Mouse (Mus musculus) C2C12 (cell line): ENCODE measurements around the gene Dhrs7b.

Experiments used
- CEBPB ChIP-seq: IDR thresholded peaks from one replicate; pipeline ENCODE4 v1.6.1; 2011; ENCODE audit warnings: low read depth, mild to moderate bottlenecking, control low read depth, moderate library complexity
- CTCF ChIP-seq: IDR thresholded peaks from one replicate; pipeline ENCODE4 v1.5.1; 2011; ENCODE audit not compliant: control insufficient read depth, insufficient read depth, insufficient read length
- MAX ChIP-seq: IDR thresholded peaks from one replicate; pipeline ENCODE4 v1.6.1; 2011; ENCODE audit warnings: mild to moderate bottlenecking, control low read depth
- MYOD1 ChIP-seq: IDR thresholded peaks from one replicate; pipeline ENCODE4 v1.6.1; 2011; ENCODE audit warnings: low read depth; ENCODE audit not compliant: control insufficient read depth, insufficient read length
- MYOG ChIP-seq: IDR thresholded peaks from one replicate; pipeline ENCODE4 v1.6.1; 2011; ENCODE audit not compliant: control insufficient read depth, insufficient read length; ENCODE audit errors: extremely low read depth
- USF1 ChIP-seq: IDR thresholded peaks from one replicate; pipeline ENCODE4 v1.6.1; 2011; ENCODE audit warnings: low read depth, mild to moderate bottlenecking, control low read depth, moderate library complexity

GRCm38 (mm10) chr11:60823771-60824170 is 6.7 kb upstream of the Dhrs7b start:
- TF ChIP-seq CTCF = no peak
- TF ChIP-seq MAX = no peak
- no peak for TF ChIP-seq MYOD1
- no peak for TF ChIP-seq USF1
- TF ChIP-seq MYOG = no peak
- TF ChIP-seq CEBPB = no peak
